ENCODE assay signal across 8 mouse cellular contexts in the genomic region with DNA sequence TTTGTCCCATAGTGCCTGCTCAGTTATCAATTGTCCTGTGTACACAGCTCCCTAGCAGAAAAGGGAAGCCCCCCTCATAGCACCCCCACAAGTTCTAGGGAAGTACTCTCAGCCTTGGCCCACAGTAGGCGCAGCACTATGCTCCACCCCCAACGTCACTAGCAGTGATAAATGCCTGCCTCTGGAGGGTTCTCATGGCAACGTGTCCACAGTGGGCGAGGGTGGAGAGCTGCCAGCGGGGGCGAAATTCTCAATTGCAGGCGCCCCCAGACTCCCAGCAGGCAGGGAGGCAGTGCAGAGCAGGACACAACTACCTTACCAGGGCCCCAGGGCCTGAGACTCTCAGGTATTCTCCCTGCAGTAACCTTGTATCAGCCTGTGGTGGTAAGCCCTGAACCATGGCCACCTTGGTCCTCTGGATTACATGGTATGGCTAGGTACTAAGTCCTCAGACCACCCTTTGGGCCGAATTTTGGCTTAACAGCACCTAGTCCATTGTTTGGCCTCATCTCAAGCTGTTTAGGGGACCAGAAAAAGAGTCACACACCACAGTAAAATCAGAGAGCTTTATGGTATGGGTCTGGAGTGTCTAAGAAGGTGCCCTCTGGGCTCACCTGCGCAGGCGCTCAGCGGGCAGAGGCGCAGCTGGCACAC. TPM values are rescaled to one million over a fixed set of nuclear protein-coding genes. Genes with fewer than 3 reads are reported as not detected.
A peak's percentile ranks its signal among the peaks of the same experiment; 100 is the strongest.
DNase-seq lines count a peak whose midpoint lies in the region; ATAC-seq lines count a peak whose summit lies in the region.

No protein-coding gene starts in this region.

- no peak overlapping the region for H3K27ac ChIP-seq in forebrain, embryonic 13.5 days
- no peak overlapping the region for H3K27ac ChIP-seq in forebrain, embryonic 12.5 days
- H3K27ac ChIP-seq in hindbrain, embryonic 13.5 days = peak overlapping the region; percentile 65
- H3K27ac ChIP-seq in liver, embryonic 11.5 days (ENCODE audit: low read depth, low read length) = no peak overlapping the region
- no peak overlapping the region for H3K27ac ChIP-seq in stomach, embryonic 16.5 days (ENCODE audit: low read length)
- H3K27ac ChIP-seq in kidney, embryonic 14.5 days (ENCODE audit: low read depth, low read length) = no peak overlapping the region

- WGBS in forebrain, embryonic 13.5 days = 54% methylated on average over 12 of the region's 12 CpGs
- WGBS in forebrain, embryonic 12.5 days = 60% methylated on average over 12 of the region's 12 CpGs
- WGBS in hindbrain, embryonic 13.5 days = 42% methylated on average over 12 of the region's 12 CpGs
- WGBS in liver, embryonic 11.5 days = 48% methylated on average over 12 of the region's 12 CpGs
- 42% methylated on average over 12 of the region's 12 CpGs for WGBS in stomach, embryonic 16.5 days
- 55% methylated on average over 12 of the region's 12 CpGs for WGBS in kidney, embryonic 14.5 days

- H3K4me3 ChIP-seq in forebrain, embryonic 13.5 days = no peak overlapping the region
- no peak overlapping the region; the same call in 1 of the 2 replicates for H3K4me3 ChIP-seq in forebrain, embryonic 12.5 days (replicated peaks)
- no peak overlapping the region for H3K4me3 ChIP-seq in hindbrain, embryonic 13.5 days
- H3K4me3 ChIP-seq in liver, embryonic 11.5 days (ENCODE audit: low read depth, low read length) = no peak overlapping the region
- H3K4me3 ChIP-seq in stomach, embryonic 16.5 days (replicated peaks; ENCODE audit: low read length) = no peak overlapping the region
- no peak overlapping the region for H3K4me3 ChIP-seq in kidney, embryonic 14.5 days (ENCODE audit: low read length)

- H3K27me3 ChIP-seq in forebrain, embryonic 13.5 days = peaks cover 38% of the 10 kb centered on the region
- H3K27me3 ChIP-seq in forebrain, embryonic 12.5 days = peaks cover 39% of the 10 kb centered on the region
- H3K27me3 ChIP-seq in hindbrain, embryonic 13.5 days = peaks cover 34% of the 10 kb centered on the region
- peaks cover 36% of the 10 kb centered on the region for H3K27me3 ChIP-seq in liver, embryonic 11.5 days (replicated peaks; ENCODE audit: control insufficient read depth, insufficient read depth, low read length)
- H3K27me3 ChIP-seq in stomach, embryonic 16.5 days (ENCODE audit: control insufficient read depth, insufficient read depth, low read length) = peaks cover 34% of the 10 kb centered on the region
- peaks cover 36% of the 10 kb centered on the region for H3K27me3 ChIP-seq in kidney, embryonic 14.5 days (ENCODE audit: control insufficient read depth, insufficient read depth, low read length)

- no peak overlapping the region for H3K4me2 ChIP-seq in forebrain, embryonic 13.5 days
- no peak overlapping the region for H3K4me2 ChIP-seq in forebrain, embryonic 12.5 days
- H3K4me2 ChIP-seq in hindbrain, embryonic 13.5 days = no peak overlapping the region
- no peak overlapping the region; the same call in 1 of the 2 replicates for H3K4me2 ChIP-seq in liver, embryonic 11.5 days
- H3K4me2 ChIP-seq in stomach, embryonic 16.5 days (ENCODE audit: low read depth, low read length) = no peak overlapping the region
- H3K4me2 ChIP-seq in kidney, embryonic 14.5 days (replicated peaks; ENCODE audit: low read depth, low read length) = no peak overlapping the region

- no peaks in the 10 kb centered on the region for H3K9me3 ChIP-seq in forebrain, embryonic 13.5 days (replicated peaks)
- no peaks in the 10 kb centered on the region for H3K9me3 ChIP-seq in forebrain, embryonic 12.5 days
- H3K9me3 ChIP-seq in hindbrain, embryonic 13.5 days = no peaks in the 10 kb centered on the region
- H3K9me3 ChIP-seq in liver, embryonic 11.5 days (ENCODE audit: control insufficient read depth, low read length) = no peaks in the 10 kb centered on the region
- H3K9me3 ChIP-seq in stomach, embryonic 16.5 days (replicated peaks; ENCODE audit: control insufficient read depth, low read length) = no peaks in the 10 kb centered on the region
- H3K9me3 ChIP-seq in kidney, embryonic 14.5 days (ENCODE audit: control insufficient read depth, low read length) = no peaks in the 10 kb centered on the region

- peaks cover 44% of the 10 kb centered on the region for H3K4me1 ChIP-seq in forebrain, embryonic 13.5 days
- H3K4me1 ChIP-seq in forebrain, embryonic 12.5 days = peaks cover 42% of the 10 kb centered on the region
- peaks cover 62% of the 10 kb centered on the region for H3K4me1 ChIP-seq in hindbrain, embryonic 13.5 days (replicated peaks)
- H3K4me1 ChIP-seq in liver, embryonic 11.5 days (replicated peaks; ENCODE audit: control insufficient read depth, insufficient read depth, low read length) = peaks cover 31% of the 10 kb centered on the region
- peaks cover 30% of the 10 kb centered on the region for H3K4me1 ChIP-seq in stomach, embryonic 16.5 days (ENCODE audit: control insufficient read depth, insufficient read depth, low read length)
- peaks cover 31% of the 10 kb centered on the region for H3K4me1 ChIP-seq in kidney, embryonic 14.5 days (ENCODE audit: control insufficient read depth, insufficient read depth, low read length)

- no peak overlapping the region for H3K9ac ChIP-seq in forebrain, embryonic 13.5 days
- H3K9ac ChIP-seq in forebrain, embryonic 12.5 days = no peak overlapping the region
- peak overlapping the region; percentile 43; the same call in 1 of the 2 replicates for H3K9ac ChIP-seq in hindbrain, embryonic 13.5 days
- 0 out of 2 replicates have a peak overlapping the region, but pooled peaks have one; percentile 4 for H3K9ac ChIP-seq in liver, embryonic 11.5 days (ENCODE audit: low read depth, low read length)
- H3K9ac ChIP-seq in stomach, embryonic 16.5 days (ENCODE audit: low read length) = no peak overlapping the region; the same call in 1 of the 2 replicates
- no peak overlapping the region for H3K9ac ChIP-seq in kidney, embryonic 14.5 days (ENCODE audit: low read depth, low read length)

- DNase-seq in testis, postnatal 10 days (ENCODE audit: low spot score) = peak; percentile 67
- DNase-seq in testis, postnatal 14 days (ENCODE audit: low spot score) = no peak
- no peak for DNase-seq in liver, embryonic 11.5 days (ENCODE audit: low spot score)

- ATAC-seq in forebrain, embryonic 13.5 days = 0 out of 2 replicates have a peak, but pooled peaks have one; percentile 6
- ATAC-seq in forebrain, embryonic 12.5 days (ENCODE audit: low FRiP score) = no peak
- ATAC-seq in hindbrain, embryonic 13.5 days (ENCODE audit: low FRiP score) = peak; percentile 14; the same call in 1 of the 2 replicates
- ATAC-seq in liver, embryonic 11.5 days (replicated peaks; ENCODE audit: low FRiP score) = peak; percentile 42; the same call in 1 of the 2 replicates
- ATAC-seq in stomach, embryonic 16.5 days (ENCODE audit: insufficient read depth, low FRiP score) = peak; percentile 19; the same call in 1 of the 2 replicates
- no peak for ATAC-seq in kidney, embryonic 14.5 days (ENCODE audit: low FRiP score, low TSS enrichment)

- peaks cover 44% of the 10 kb centered on the region for H3K36me3 ChIP-seq in forebrain, embryonic 13.5 days (ENCODE audit: poor library complexity, severe bottlenecking)
- peaks cover 48% of the 10 kb centered on the region for H3K36me3 ChIP-seq in forebrain, embryonic 12.5 days (replicated peaks)
- H3K36me3 ChIP-seq in hindbrain, embryonic 13.5 days = peaks cover 44% of the 10 kb centered on the region
- peaks cover 11% of the 10 kb centered on the region for H3K36me3 ChIP-seq in liver, embryonic 11.5 days (ENCODE audit: control insufficient read depth, insufficient read depth, low read length)
- peaks cover 4% of the 10 kb centered on the region; the same call in 1 of the 2 replicates for H3K36me3 ChIP-seq in stomach, embryonic 16.5 days (ENCODE audit: control insufficient read depth, insufficient read depth, low read length)
- peaks cover 46% of the 10 kb centered on the region for H3K36me3 ChIP-seq in kidney, embryonic 14.5 days (ENCODE audit: control insufficient read depth, insufficient read depth, low read length)

RNA-seq across cellular contexts. Expression of gene Ajm1, which starts 1.0 kb away (rescaled TPM):
- 2.2 and 3.4 TPM in 2 replicates for polyA plus RNA-seq in forebrain, embryonic 13.5 days (2015; fragmentation: Nextera tagmentation; extraction: Ambion mirVana)
- polyA plus RNA-seq in forebrain, embryonic 12.5 days (2016; fragmentation: Nextera tagmentation; extraction: Ambion mirVana) = 0.91 and 1.5 TPM in 2 replicates
- polyA plus RNA-seq in hindbrain, embryonic 13.5 days (2015; fragmentation: Nextera tagmentation; extraction: Ambion mirVana) = 8.1 and 8.2 TPM in 2 replicates
- 0.21 TPM in 1 of 2 replicates, not detected in the other for polyA plus RNA-seq in liver, embryonic 11.5 days (2014; fragmentation: Nextera tagmentation; extraction: Ambion mirVana)
- 0.26 and 0.94 TPM in 2 replicates for polyA plus RNA-seq in stomach, embryonic 16.5 days (2015; fragmentation: Nextera tagmentation; extraction: Ambion mirVana)
- 0.07 and 0.18 TPM in 2 replicates for polyA plus RNA-seq in kidney, embryonic 14.5 days (2014; fragmentation: Nextera tagmentation; extraction: Ambion mirVana)

RNA-seq across cellular contexts. Expression of gene Phpt1, which starts 7.6 kb away (rescaled TPM):
- polyA plus RNA-seq in forebrain, embryonic 13.5 days (2015; fragmentation: Nextera tagmentation; extraction: Ambion mirVana) = 179 and 189 TPM in 2 replicates
- polyA plus RNA-seq in forebrain, embryonic 12.5 days (2016; fragmentation: Nextera tagmentation; extraction: Ambion mirVana) = 154 and 158 TPM in 2 replicates
- 179 and 182 TPM in 2 replicates for polyA plus RNA-seq in hindbrain, embryonic 13.5 days (2015; fragmentation: Nextera tagmentation; extraction: Ambion mirVana)
- polyA plus RNA-seq in liver, embryonic 11.5 days (2014; fragmentation: Nextera tagmentation; extraction: Ambion mirVana) = 112 and 116 TPM in 2 replicates
- 120 and 123 TPM in 2 replicates for polyA plus RNA-seq in stomach, embryonic 16.5 days (2015; fragmentation: Nextera tagmentation; extraction: Ambion mirVana)
- polyA plus RNA-seq in kidney, embryonic 14.5 days (2014; fragmentation: Nextera tagmentation; extraction: Ambion mirVana) = 229 and 294 TPM in 2 replicates

RNA-seq across cellular contexts. Expression of gene Mamdc4, which starts 7.9 kb away (rescaled TPM):
- polyA plus RNA-seq in forebrain, embryonic 13.5 days (2015; fragmentation: Nextera tagmentation; extraction: Ambion mirVana) = 3.1 and 4.2 TPM in 2 replicates
- polyA plus RNA-seq in forebrain, embryonic 12.5 days (2016; fragmentation: Nextera tagmentation; extraction: Ambion mirVana) = 5.2 and 5.9 TPM in 2 replicates
- 2.3 and 2.6 TPM in 2 replicates for polyA plus RNA-seq in hindbrain, embryonic 13.5 days (2015; fragmentation: Nextera tagmentation; extraction: Ambion mirVana)
- polyA plus RNA-seq in liver, embryonic 11.5 days (2014; fragmentation: Nextera tagmentation; extraction: Ambion mirVana) = 1.3 and 1.8 TPM in 2 replicates
- 74.0 and 87.4 TPM in 2 replicates for polyA plus RNA-seq in stomach, embryonic 16.5 days (2015; fragmentation: Nextera tagmentation; extraction: Ambion mirVana)
- 3.3 and 7.5 TPM in 2 replicates for polyA plus RNA-seq in kidney, embryonic 14.5 days (2014; fragmentation: Nextera tagmentation; extraction: Ambion mirVana)

RNA-seq across cellular contexts. Expression of gene Edf1, which starts 24.9 kb away (rescaled TPM):
- polyA plus RNA-seq in forebrain, embryonic 13.5 days (2015; fragmentation: Nextera tagmentation; extraction: Ambion mirVana) = 383 and 401 TPM in 2 replicates
- 332 and 360 TPM in 2 replicates for polyA plus RNA-seq in forebrain, embryonic 12.5 days (2016; fragmentation: Nextera tagmentation; extraction: Ambion mirVana)
- 409 and 436 TPM in 2 replicates for polyA plus RNA-seq in hindbrain, embryonic 13.5 days (2015; fragmentation: Nextera tagmentation; extraction: Ambion mirVana)
- 367 and 380 TPM in 2 replicates for polyA plus RNA-seq in liver, embryonic 11.5 days (2014; fragmentation: Nextera tagmentation; extraction: Ambion mirVana)
- 377 and 401 TPM in 2 replicates for polyA plus RNA-seq in stomach, embryonic 16.5 days (2015; fragmentation: Nextera tagmentation; extraction: Ambion mirVana)
- polyA plus RNA-seq in kidney, embryonic 14.5 days (2014; fragmentation: Nextera tagmentation; extraction: Ambion mirVana) = 314 and 436 TPM in 2 replicates

RNA-seq across cellular contexts. Expression of gene Rabl6, which starts 25.7 kb away (rescaled TPM):
- polyA plus RNA-seq in forebrain, embryonic 13.5 days (2015; fragmentation: Nextera tagmentation; extraction: Ambion mirVana) = 71.7 and 72.5 TPM in 2 replicates
- 76.6 and 76.8 TPM in 2 replicates for polyA plus RNA-seq in forebrain, embryonic 12.5 days (2016; fragmentation: Nextera tagmentation; extraction: Ambion mirVana)
- polyA plus RNA-seq in hindbrain, embryonic 13.5 days (2015; fragmentation: Nextera tagmentation; extraction: Ambion mirVana) = 67.9 and 75.5 TPM in 2 replicates
- polyA plus RNA-seq in liver, embryonic 11.5 days (2014; fragmentation: Nextera tagmentation; extraction: Ambion mirVana) = 59.3 and 67.7 TPM in 2 replicates
- 56.4 and 60.3 TPM in 2 replicates for polyA plus RNA-seq in stomach, embryonic 16.5 days (2015; fragmentation: Nextera tagmentation; extraction: Ambion mirVana)
- 59.6 and 81.1 TPM in 2 replicates for polyA plus RNA-seq in kidney, embryonic 14.5 days (2014; fragmentation: Nextera tagmentation; extraction: Ambion mirVana)

Comparison
In these comparisons a context has a peak if more than half of its experiments do, and no peak if none do; other contexts are left out.
1. ATAC-seq: peak in forebrain, embryonic 13.5 days (single experiment), hindbrain, embryonic 13.5 days (single experiment), liver, embryonic 11.5 days (single experiment) and stomach, embryonic 16.5 days (single experiment); none in forebrain, embryonic 12.5 days (single experiment) and kidney, embryonic 14.5 days (single experiment).
2. H3K9ac ChIP-seq: peak in hindbrain, embryonic 13.5 days (single experiment) and liver, embryonic 11.5 days (single experiment); none in forebrain, embryonic 13.5 days (single experiment), forebrain, embryonic 12.5 days (single experiment), stomach, embryonic 16.5 days (single experiment) and kidney, embryonic 14.5 days (single experiment).